13 mouse cellular contexts compared by ENCODE assay signal in genomic region chr6:146481441-146481840, GRCm38 (mm10). TPM values are rescaled to one million over a fixed set of nuclear protein-coding genes. Genes with fewer than 3 reads are reported as not detected.
A peak's percentile ranks its signal among the peaks of the same experiment; 100 is the strongest.
DNase-seq lines count a peak whose midpoint lies in the region; ATAC-seq lines count a peak whose summit lies in the region.
"Had no signal": no experiment of that assay in that cellular context is flagged by ENCODE, and none has a peak within 500 bp of the region (broad histone marks: within the 10 kb centered on the region; RNA-seq: fewer than 3 reads in every experiment).

No protein-coding gene starts in this region.

- H3K27me3 ChIP-seq in heart, embryonic 11.5 days (ENCODE audit: control insufficient read depth, insufficient read depth, low read length) = no peaks in the 10 kb centered on the region
- no peaks in the 10 kb centered on the region for H3K27me3 ChIP-seq in midbrain, embryonic 15.5 days (replicated peaks)
- no peaks in the 10 kb centered on the region for H3K27me3 ChIP-seq in midbrain, embryonic 13.5 days
- H3K27me3 ChIP-seq in hindbrain, embryonic 10.5 days (ENCODE audit: insufficient read depth, poor library complexity, severe bottlenecking) = no peaks in the 10 kb centered on the region
- H3K27me3 ChIP-seq: CH12.LX; limb, embryonic 13.5 days; neural tube, embryonic 15.5 days had no signal

- no peak overlapping the region for H3K9ac ChIP-seq in heart, embryonic 11.5 days (ENCODE audit: low read depth, low read length)
- no peak overlapping the region for H3K9ac ChIP-seq in midbrain, embryonic 15.5 days
- H3K9ac ChIP-seq in midbrain, embryonic 13.5 days (replicated peaks) = no peak overlapping the region
- H3K9ac ChIP-seq: limb, embryonic 13.5 days; neural tube, embryonic 15.5 days had no signal

- no peak overlapping the region for H3K27ac ChIP-seq in heart, embryonic 11.5 days (ENCODE audit: low read depth, low read length)
- 0 out of 2 replicates have a peak overlapping the region, but pooled peaks have one; percentile 15 for H3K27ac ChIP-seq in midbrain, embryonic 15.5 days
- H3K27ac ChIP-seq in midbrain, embryonic 13.5 days = no peak overlapping the region
- H3K27ac ChIP-seq in hindbrain, embryonic 10.5 days = no peak overlapping the region
- H3K27ac ChIP-seq: limb, embryonic 13.5 days; neural tube, embryonic 15.5 days had no signal

- no peak for ATAC-seq in heart, embryonic 11.5 days (replicated peaks; ENCODE audit: insufficient number of reproducible peaks, low FRiP score, low TSS enrichment)
- ATAC-seq in midbrain, embryonic 15.5 days (replicated peaks) = no peak
- no peak for ATAC-seq in midbrain, embryonic 13.5 days
- no peak for ATAC-seq in granulocyte monocyte progenitor cell, adult 5-6 weeks (replicated peaks; ENCODE audit: poor library complexity, severe bottlenecking)

- H3K4me1 ChIP-seq in heart, embryonic 11.5 days (ENCODE audit: control insufficient read depth, insufficient read depth, low read length) = peaks cover 12% of the 10 kb centered on the region
- H3K4me1 ChIP-seq in midbrain, embryonic 15.5 days = no peaks in the 10 kb centered on the region
- no peaks in the 10 kb centered on the region for H3K4me1 ChIP-seq in midbrain, embryonic 13.5 days (replicated peaks)
- H3K4me1 ChIP-seq in hindbrain, embryonic 10.5 days (replicated peaks) = peaks cover 14% of the 10 kb centered on the region; the same call in 1 of the 2 replicates

- 57% methylated on average over 6 of the region's 6 CpGs for WGBS in heart, embryonic 11.5 days (ENCODE audit: insufficient replicate concordance)
- 57% methylated on average over 6 of the region's 6 CpGs for WGBS in midbrain, embryonic 15.5 days
- WGBS in midbrain, embryonic 13.5 days = 70% methylated on average over 6 of the region's 6 CpGs
- WGBS in hindbrain, embryonic 10.5 days = 76% methylated on average over 6 of the region's 6 CpGs

- no peaks in the 10 kb centered on the region for H3K9me3 ChIP-seq in heart, embryonic 11.5 days (replicated peaks; ENCODE audit: control insufficient read depth, low read length)
- H3K9me3 ChIP-seq in midbrain, embryonic 15.5 days = no peaks in the 10 kb centered on the region
- H3K9me3 ChIP-seq in midbrain, embryonic 13.5 days = no peaks in the 10 kb centered on the region
- H3K9me3 ChIP-seq in hindbrain, embryonic 10.5 days = no peaks in the 10 kb centered on the region
- H3K9me3 ChIP-seq: limb, embryonic 13.5 days; neural tube, embryonic 15.5 days had no signal

- H3K36me3 ChIP-seq in heart, embryonic 11.5 days (ENCODE audit: control insufficient read depth, insufficient read depth, low read length) = no peaks in the 10 kb centered on the region
- no peaks in the 10 kb centered on the region for H3K36me3 ChIP-seq in midbrain, embryonic 15.5 days (replicated peaks)
- no peaks in the 10 kb centered on the region for H3K36me3 ChIP-seq in midbrain, embryonic 13.5 days
- no peaks in the 10 kb centered on the region for H3K36me3 ChIP-seq in hindbrain, embryonic 10.5 days
- H3K36me3 ChIP-seq: limb, embryonic 13.5 days; neural tube, embryonic 15.5 days had no signal

- H3K4me3 ChIP-seq in heart, embryonic 11.5 days (ENCODE audit: low read depth, low read length) = no peak overlapping the region
- no peak overlapping the region for H3K4me3 ChIP-seq in midbrain, embryonic 15.5 days
- no peak overlapping the region for H3K4me3 ChIP-seq in midbrain, embryonic 13.5 days (replicated peaks)
- H3K4me3 ChIP-seq in hindbrain, embryonic 10.5 days = no peak overlapping the region
- H3K4me3 ChIP-seq: limb, embryonic 13.5 days; neural tube, embryonic 15.5 days had no signal

- H3K4me2 ChIP-seq in heart, embryonic 11.5 days = no peak overlapping the region
- H3K4me2 ChIP-seq in midbrain, embryonic 15.5 days = no peak overlapping the region
- H3K4me2 ChIP-seq in midbrain, embryonic 13.5 days (replicated peaks) = no peak overlapping the region
- H3K4me2 ChIP-seq: limb, embryonic 13.5 days; neural tube, embryonic 15.5 days had no signal

- DNase-seq in heart, adult 18-20 months = peak; percentile 22 to 23
- DNase-seq in lung, postnatal 4 days = peak; percentile 10 to 24
- DNase-seq in thymus, postnatal 4 days = peak; percentile 60
- DNase-seq in hindbrain, embryonic 10.5 days (ENCODE audit: low spot score) = no peak
- DNase-seq: kidney, adult 2 months; layer of hippocampus, adult 9-11 months had no signal

RNA-seq across cellular contexts. Expression of gene Itpr2, which starts 20.6 kb away (rescaled TPM):
- 10 to 100 TPM; 16.9 to 25.3 TPM for total RNA-seq in heart, adult 18-20 months (2021)
- polyA plus RNA-seq in heart, embryonic 11.5 days (2014; fragmentation: Nextera tagmentation; extraction: Ambion mirVana) = 31.3 and 33.6 TPM in 2 replicates
- 8.4 and 9.3 TPM in 2 replicates for polyA plus RNA-seq in midbrain, embryonic 15.5 days (2015; fragmentation: Nextera tagmentation; extraction: Ambion mirVana)
- 4.3 and 4.5 TPM in 2 replicates for polyA plus RNA-seq in midbrain, embryonic 13.5 days (2015; fragmentation: Nextera tagmentation; extraction: Ambion mirVana)
- total RNA-seq in granulocyte monocyte progenitor cell, adult 5-6 weeks (2014; fragmentation: Nextera tagmentation) = 6.0 and 9.5 TPM in 2 replicates
- total RNA-seq in granulocyte monocyte progenitor cell, adult 5-6 weeks (2017) = 15.1 and 22.6 TPM in 2 replicates
- 4.6 and 5.0 TPM in 2 replicates for polyA plus RNA-seq in hindbrain, embryonic 10.5 days (2016; fragmentation: Nextera tagmentation; extraction: Ambion mirVana)
